Mouse (Mus musculus): ENCODE results near the gene Tbxas1.

Tbxas1 gene

DNA sequence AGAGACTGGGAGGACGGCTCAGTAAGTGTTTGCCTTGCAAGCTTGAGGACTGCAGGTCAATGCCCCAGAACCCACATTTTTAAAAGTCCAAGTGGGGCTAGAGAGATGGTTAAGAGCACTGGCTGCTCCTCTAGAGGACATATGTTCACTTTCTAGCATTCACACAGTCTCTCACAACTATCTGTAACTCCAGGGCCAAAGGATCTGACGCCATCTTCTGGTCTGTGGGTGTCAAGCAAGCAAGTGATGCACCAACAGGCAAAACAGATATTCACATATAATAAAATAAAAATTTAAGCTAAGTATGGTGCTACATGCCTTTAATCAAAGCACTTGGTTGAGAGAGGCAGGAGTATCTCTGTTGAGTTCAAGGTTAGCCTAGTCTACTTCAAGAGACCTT is 231.6 kb downstream of the Tbxas1 start:
- DNase-seq (ENCODE audit: low read depth in 2 of 2, low spot score in 2 of 2), result no peak

DNA sequence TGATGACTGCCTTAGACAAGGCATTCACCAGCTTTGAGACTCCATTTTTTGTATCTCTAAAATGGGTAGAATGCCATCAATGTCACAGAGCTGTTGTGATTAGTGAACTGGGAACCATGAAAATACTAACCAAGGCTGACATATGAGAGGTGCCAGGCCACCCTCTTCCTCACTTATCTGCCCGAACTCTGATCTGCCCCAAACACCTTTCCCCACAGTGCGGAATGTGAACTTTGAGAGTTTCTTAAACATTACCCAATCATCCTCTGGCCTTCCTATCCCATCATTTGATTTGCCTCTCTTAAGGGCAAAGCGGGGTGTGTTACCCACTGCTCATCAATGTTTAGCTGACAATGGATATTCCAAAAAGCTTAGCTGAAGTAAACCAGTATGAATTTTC is 237.5 kb downstream of the Tbxas1 start:
- DNase-seq (ENCODE audit: low read depth in 2 of 2, low spot score in 2 of 2), result no peak

DNA sequence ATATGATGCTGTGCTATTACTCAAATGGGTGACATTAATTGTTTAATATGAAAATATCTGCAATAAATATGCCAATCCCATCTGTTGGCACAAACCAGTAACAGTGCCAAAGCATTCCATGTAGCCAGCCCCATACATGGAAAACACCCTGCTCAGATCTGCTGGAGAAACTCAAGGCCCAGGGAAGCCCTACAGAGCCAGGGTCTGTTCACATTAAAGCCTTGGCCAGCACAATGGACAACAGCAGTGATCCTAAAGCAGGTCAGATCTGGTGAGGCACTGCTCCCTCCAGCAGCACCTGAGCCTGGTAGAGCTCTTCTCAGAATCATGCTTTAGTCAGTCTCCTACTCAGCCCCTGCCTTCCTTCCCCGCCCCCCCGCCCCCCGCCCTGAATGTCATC is 237.9 kb downstream of the Tbxas1 start:
- DNase-seq (ENCODE audit: low read depth in 2 of 2, low spot score in 2 of 2), result no peak

DNA sequence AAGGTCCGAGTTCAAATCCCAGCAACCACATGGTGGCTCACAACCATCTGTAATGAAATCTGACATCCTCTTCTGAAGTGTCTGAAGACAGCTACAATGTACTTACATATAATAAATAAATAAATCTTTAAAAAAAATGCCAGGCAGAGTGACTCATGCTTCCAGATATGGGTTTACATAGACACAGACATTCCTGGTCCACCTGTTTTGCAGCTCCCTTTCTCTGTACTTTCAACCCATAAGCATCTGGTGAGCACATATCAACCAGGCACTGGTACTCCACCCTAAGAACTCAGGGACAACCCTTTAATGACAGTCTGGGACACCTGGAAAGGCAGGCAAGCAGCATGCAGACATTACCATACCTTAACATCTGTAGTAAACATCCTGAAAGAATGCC is 240.2 kb downstream of the Tbxas1 start:
- DNase-seq (ENCODE audit: low read depth in 2 of 2, low spot score in 2 of 2), result no peak

DNA sequence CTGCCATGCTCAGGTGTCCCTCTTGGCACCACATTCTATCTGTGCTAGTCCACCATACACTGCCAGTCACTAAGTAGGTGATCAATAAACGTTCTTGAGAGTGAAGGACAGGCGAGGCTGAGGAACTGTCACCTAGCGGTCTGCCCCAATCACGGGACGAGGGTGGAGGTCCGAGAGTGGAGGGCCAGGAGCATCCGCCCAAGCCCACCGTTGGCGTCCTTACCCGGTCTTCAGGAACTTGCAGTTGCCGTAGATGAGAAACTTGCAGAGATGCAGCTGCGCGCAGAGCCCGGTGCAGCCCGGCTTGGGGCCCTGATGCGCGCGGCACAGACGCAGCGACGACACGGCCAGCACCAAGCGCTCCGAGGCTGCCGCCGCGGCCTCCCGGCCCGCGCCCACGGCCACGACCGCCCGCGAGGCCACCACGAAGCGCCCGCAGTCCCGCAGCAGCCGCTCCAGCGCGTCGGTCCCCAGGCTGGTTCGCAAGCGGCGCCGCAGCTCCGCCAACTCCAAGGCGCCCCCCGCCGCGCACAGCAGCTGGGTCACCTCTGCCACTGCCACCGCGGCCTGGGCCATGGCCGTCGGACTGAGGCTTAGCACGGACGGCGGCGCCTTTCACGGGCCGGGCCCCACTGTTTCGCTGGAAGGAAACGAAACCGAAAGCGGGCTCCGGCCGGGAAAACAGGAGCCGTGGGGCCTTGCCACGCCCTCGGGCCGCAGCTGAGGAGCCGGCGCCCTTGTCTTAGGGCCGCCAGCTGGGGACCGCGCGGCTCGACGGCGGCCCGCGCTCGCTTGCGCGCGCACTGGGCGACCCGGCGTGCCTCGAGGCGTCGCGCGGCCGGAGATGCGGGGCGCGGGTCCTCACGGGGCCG is 242.6 kb downstream of the Tbxas1 start, which contains the start of gene Parp12:
TSS of gene Parp12 (minus strand) at position 766 of the 872 bp plus-strand sequence.
- DNase-seq (ENCODE audit: low read depth in 2 of 2, low spot score in 2 of 2), result peak; percentile 37 to 50

DNA sequence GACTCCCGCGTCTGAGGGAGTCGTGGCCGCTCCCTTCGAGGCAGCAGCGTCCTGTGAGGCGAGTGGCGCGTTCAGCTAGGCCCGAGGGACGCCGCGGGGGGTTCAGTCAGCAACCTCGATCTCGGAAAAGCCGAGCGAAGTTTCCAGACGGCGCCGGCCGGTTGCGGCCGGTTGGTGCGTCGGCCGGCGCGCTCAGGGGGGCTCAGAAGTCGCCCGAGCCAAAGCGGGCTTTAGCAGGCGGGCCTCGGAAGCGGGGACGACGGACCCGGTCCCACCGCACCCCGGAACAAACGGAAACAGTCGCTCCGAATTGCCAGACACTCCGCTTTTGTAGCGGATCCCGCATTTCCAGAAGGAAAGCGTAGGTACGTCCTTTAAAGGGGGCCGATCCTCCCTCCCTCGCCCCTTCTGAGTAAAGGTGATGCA is 243.3 kb downstream of the Tbxas1 start:
- peak in 1 of 2 experiments; percentile 8 for DNase-seq (ENCODE audit: low read depth in 2 of 2, low spot score in 2 of 2)

DNA sequence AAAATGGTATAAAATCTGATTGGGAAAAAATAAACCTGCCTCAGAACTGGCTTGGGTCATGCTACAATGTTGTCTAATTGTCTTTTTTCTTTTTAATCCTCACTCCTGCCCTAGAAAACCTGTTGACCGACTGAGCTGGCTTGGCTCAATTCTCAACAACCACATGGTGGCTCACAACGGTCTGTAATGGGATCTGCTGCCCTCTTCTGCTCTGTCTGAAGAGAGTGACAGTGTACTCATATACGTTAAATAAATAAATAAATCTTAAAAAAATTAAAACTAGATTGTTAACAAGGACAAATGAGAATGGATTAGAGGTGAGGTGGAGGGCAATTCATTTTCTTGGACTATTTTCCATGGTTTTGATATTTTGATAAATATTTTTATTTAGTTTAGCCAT is 245.5 kb downstream of the Tbxas1 start:
- no peak for DNase-seq (ENCODE audit: low read depth in 2 of 2, low spot score in 2 of 2)

DNA sequence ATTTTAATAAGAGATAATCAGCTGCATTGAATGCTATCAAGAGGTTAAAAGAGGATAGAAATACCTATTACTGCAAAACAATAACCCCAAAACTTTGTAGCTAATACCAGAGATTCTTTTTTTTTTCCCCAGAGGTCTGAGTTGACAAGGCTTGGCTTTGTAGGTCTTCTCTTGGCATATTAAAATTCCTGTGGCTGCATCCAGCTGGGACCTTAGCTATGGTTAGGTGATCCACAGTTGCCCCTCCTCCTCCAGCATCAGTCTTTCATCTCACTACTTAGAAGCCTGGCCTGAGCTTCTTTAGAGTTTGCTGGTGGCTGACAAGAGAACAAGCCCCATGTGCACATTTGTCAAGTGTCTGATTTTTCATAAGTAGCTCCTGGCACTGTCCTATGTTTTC is 249.5 kb downstream of the Tbxas1 start:
- DNase-seq (ENCODE audit: low read depth in 2 of 2, low spot score in 2 of 2), result no peak

DNA sequence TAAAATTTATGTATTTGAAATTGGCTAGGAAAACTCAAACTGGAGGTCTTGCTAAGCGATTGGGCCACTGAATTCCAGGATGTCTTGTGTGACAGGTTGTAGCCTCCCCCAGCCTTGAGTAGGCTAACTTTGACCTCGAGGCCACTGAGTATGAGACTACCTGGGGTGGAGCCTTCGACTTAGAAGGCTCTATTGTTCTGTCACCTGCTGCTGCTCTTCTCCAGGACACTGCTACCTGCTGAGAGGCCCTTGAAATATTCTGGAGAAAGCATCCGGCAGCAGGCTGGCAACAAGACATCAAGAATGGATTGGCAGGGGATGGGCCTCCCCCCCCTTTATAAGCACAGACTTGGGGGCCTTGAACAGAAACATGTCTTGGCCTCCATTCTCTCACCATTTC is 256.3 kb downstream of the Tbxas1 start:
- DNase-seq (ENCODE audit: low read depth in 2 of 2, low spot score in 2 of 2), result no peak

DNA sequence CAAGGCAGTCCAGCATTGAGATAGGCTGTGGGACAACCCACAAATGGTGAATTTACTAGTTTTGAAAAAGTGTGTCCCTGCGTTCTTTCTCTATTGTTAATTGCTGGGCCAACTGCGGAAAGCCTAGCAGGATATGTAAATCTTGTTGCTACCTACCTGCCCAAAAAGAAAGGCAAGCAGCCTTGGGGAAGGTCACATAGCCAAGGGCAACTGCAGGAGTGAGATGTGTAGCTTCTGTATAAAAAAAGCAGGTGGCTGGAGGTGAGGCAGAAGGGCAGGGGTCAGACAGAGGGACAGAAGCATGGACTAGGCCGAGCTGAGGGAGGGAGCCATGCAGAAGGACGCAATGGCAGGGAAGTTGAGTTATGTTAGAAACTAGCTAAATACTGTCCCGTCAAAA is 257.4 kb downstream of the Tbxas1 start:
- DNase-seq (ENCODE audit: low read depth in 2 of 2, low spot score in 2 of 2), result no peak
